Mouse (Mus musculus): ENCODE measurements around the gene Bloc1s4. TPM values are rescaled to one million over a fixed set of nuclear protein-coding genes. Genes with fewer than 3 reads are reported as not detected.

Bloc1s4 gene
- polyA plus RNA-seq, 1 experiment from 2014 or later, result 27.1 TPM

DNA sequence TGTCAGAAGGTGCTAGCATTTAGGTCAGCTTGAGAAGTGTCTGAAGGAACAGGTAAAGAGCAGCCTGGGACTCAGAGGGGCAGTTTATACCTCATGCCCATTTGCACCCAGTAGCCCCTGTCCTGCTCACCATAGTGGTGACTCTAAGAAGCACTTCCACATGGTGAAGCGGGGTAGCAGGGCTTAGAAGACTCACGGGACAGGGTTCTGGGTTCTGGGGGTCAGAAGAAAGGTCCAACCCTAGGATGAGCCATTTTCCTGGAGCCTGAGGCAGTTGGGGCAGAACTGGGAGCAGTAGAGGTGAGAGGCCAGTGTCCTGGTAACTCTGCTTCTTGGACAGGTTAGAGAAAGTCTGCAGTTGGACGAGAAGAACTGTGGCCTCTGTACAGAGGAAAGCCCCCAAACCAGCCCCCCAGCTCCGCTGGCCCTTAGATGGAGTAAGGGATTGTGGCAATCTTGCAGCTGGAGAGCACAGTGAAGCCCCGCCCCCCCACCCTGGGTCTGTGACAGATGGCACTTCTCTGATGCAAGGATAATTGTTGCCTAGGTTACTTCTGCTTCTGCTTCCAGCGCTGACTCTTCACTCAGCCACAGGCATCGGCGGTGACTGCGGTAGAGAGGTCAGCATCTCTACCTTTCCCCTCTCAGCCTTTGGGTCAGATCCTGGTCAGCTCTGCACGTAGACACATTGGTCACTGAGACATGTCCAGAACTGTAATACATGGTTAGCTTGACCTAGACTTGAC lies 18.7 kb upstream of the Bloc1s4 start:
- peaks cover 21% of the 10 kb centered on the region for H3K4me1 ChIP-seq
- H3K27me3 ChIP-seq (ENCODE audit: insufficient read depth, poor library complexity, severe bottlenecking), result 0 out of 2 replicates have a peak, but pooled peaks cover 7% of the 10 kb centered on the region
- no peaks in the 10 kb centered on the region for H3K36me3 ChIP-seq
- no peak overlapping the region for H3K27ac ChIP-seq
- H3K4me3 ChIP-seq, result no peak overlapping the region
- 33% methylated on average over 10 of the region's 10 CpGs for WGBS
- no peaks in the 10 kb centered on the region for H3K9me3 ChIP-seq
- DNase-seq (ENCODE audit: low spot score), result no peak

DNA sequence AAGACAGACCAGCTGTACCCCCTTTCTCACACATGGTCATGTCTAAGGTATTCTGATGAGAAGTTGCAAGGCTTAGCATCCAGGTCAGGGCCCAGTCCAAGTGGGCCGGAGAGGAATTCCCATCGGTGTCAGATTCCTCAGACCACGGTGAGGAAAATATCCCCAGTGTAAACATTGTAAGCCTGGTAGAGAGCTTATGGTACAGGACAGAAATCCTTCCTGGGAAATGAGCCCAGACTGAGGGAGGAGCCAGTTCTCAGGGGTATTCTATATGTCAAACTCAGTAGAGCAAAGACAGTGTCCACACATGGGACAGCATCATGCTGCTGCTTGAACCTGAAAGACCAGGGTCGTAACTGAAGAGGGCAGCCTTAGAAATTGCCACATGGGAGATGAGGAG lies 11.4 kb upstream of the Bloc1s4 start:
- Histone ChIP-seq H3K4me1 (0 out of 2 replicates have a peak, but pooled peaks cover 10% of the 10 kb centered on the region), H3K9me3 (no peaks in the 10 kb centered on the region), H3K27ac (no peak overlapping the region), H3K4me3 (no peak overlapping the region), H3K36me3 (no peaks in the 10 kb centered on the region), H3K27me3 (ENCODE audit: insufficient read depth, poor library complexity, severe bottlenecking) (0 out of 2 replicates have a peak, but pooled peaks cover 10% of the 10 kb centered on the region)
- WGBS, result 70% methylated on average over 4 of the region's 4 CpGs
- no peak for DNase-seq (ENCODE audit: low spot score)

DNA sequence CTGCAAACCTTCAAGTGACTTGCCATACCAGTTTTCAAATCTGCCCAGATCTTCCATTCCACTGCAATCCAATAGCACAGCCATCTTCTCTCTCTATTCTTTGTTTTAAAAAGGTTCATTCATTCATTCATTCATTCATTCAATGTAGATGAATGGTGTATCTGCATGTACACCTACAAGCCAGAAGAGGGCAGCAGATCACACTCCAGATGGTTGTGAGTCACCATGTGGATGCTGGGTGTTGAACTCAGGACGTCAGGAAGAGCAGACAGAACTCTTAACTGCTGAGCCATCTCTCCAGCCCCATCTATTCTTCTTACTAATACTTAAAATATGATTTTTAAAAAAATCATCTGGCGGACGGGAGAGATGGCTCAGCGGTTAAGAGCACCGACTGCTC lies 8.6 kb upstream of the Bloc1s4 start:
- 0 out of 2 replicates have a peak, but pooled peaks cover 6% of the 10 kb centered on the region for H3K27me3 ChIP-seq (ENCODE audit: insufficient read depth, poor library complexity, severe bottlenecking)
- no peak overlapping the region for H3K4me3 ChIP-seq
- no peak overlapping the region for H3K27ac ChIP-seq
- H3K36me3 ChIP-seq, result no peaks in the 10 kb centered on the region
- WGBS, result 67% methylated on average over 5 of the region's 5 CpGs
- H3K4me1 ChIP-seq, result 0 out of 2 replicates have a peak, but pooled peaks cover 2% of the 10 kb centered on the region
- DNase-seq (ENCODE audit: low spot score), result no peak
- no peaks in the 10 kb centered on the region for H3K9me3 ChIP-seq

DNA sequence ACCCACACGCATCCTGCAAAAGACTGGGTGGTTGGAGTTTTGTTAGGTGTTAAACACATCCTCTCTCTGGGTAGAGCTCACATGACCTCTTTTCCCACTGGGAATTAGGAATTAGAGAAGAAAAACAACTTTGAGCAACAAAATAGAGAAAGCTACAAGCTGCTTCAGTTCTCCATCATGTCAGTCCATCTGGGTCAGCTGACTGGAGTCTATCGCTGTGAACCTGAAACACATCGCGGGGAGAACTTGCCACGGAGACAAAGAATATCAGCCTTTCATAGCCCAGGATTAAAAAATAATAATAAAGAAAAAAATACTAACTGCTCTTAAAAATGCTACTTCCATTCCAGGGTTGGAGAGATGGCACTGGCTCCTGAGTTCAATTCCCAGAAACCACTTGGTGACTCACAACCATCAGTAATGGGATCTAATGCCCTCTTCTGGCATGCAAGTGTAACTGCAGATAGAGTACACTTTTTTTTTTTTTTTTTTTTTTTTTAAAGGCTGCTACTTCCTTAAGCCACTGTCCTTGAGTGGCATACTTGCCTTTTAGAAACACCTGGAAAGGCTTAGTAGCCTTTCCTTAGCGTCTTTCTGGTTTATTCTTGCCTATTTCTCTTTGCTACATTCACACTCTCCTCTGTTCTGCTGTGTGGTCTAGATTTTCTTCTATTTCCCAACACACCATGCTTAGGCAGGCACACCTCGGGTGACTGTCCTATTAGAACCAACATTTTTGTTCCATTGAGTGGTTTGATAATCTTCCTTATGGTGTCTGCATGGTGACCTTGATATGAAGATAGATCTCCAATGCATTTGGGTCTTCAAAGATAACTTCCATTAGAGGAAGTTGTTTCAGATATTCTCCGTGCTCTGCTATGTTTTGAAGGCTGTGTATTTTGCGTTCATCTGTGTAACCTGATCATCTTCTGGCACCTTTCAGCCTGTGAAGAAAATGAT lies 1.9 kb upstream of the Bloc1s4 start:
- no peak for DNase-seq (ENCODE audit: low spot score)
- no peaks in the 10 kb centered on the region for H3K27me3 ChIP-seq (ENCODE audit: insufficient read depth, poor library complexity, severe bottlenecking)
- H3K27ac ChIP-seq, result no peak overlapping the region
- H3K36me3 ChIP-seq, result no peaks in the 10 kb centered on the region
- peaks cover 19% of the 10 kb centered on the region for H3K4me1 ChIP-seq
- H3K4me3 ChIP-seq, result no peak overlapping the region
- no peaks in the 10 kb centered on the region for H3K9me3 ChIP-seq
- WGBS, result 71% methylated on average over 9 of the region's 9 CpGs

DNA sequence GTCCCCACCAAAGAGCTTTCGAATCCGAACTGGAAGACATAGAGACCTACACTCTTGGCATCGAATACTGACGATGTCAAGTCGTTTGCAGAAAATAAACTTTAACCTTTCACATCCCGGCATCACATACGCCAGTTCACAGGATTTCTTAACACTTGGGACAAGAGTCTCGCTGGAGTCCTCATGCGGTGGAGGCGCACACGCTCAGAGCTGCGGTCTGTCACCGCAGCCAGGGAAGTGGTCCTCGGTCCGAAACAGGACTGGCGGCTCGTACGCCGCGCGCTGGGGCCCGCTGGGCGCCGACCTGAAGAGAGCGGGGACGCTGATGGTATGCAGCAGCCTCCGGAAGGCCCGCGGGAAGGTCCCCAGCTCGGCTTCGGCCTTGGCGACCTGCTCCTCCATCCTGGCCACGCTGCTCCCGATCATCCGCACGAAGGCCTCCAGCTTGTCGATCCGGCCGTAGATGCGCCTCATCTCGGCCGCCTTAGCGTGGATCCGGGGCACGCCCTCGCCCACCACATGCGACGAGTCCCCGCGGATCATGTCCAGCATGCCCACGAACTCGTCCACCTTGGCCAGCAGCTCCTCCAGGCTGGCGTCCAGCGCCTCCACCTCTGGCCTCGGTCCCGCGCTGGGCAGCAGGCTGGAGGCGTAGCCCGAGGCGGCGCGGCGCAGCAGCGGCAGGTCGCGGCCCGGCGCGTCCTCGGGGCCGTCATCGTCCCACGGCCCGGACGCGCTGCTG lies 485 bp downstream of the Bloc1s4 start:
- Histone ChIP-seq H3K27ac (peak overlapping the region; percentile 92), H3K4me3 (peak overlapping the region; percentile 99), H3K27me3 (ENCODE audit: insufficient read depth, poor library complexity, severe bottlenecking) (no peaks in the 10 kb centered on the region), H3K4me1 (peaks cover 19% of the 10 kb centered on the region), H3K36me3 (no peaks in the 10 kb centered on the region), H3K9me3 (no peaks in the 10 kb centered on the region)
- WGBS, result 2% methylated on average over 76 of the region's 76 CpGs
- DNase-seq (ENCODE audit: low spot score), result peak; percentile 79

DNA sequence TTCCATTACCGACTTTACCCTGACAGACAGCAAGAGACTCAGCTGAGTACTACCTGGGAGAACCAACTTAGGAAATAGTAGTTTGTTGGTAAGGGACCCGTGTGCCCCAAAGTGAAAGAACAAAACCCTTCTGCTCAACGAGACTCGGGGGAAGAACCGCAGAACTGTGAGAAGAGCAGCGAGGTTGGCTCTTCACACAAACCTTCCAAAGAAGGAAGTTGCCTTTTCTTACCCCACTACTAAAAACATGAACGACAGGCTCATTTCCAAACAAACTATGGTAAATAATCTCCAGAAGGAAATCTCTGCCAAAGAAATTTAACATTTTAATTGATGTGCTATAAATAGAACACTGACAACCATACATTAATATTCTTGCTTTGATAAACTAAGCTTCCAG lies 1.4 kb downstream of the Bloc1s4 start:
- WGBS, result 78% methylated on average over 7 of the region's 7 CpGs
- Histone ChIP-seq H3K4me1 (peaks cover 19% of the 10 kb centered on the region), H3K27ac (no peak overlapping the region), H3K27me3 (ENCODE audit: insufficient read depth, poor library complexity, severe bottlenecking) (no peaks in the 10 kb centered on the region), H3K4me3 (peak overlapping the region; percentile 99; the same call in 1 of the 2 replicates), H3K36me3 (no peaks in the 10 kb centered on the region), H3K9me3 (no peaks in the 10 kb centered on the region)
- DNase-seq (ENCODE audit: low spot score), result no peak

DNA sequence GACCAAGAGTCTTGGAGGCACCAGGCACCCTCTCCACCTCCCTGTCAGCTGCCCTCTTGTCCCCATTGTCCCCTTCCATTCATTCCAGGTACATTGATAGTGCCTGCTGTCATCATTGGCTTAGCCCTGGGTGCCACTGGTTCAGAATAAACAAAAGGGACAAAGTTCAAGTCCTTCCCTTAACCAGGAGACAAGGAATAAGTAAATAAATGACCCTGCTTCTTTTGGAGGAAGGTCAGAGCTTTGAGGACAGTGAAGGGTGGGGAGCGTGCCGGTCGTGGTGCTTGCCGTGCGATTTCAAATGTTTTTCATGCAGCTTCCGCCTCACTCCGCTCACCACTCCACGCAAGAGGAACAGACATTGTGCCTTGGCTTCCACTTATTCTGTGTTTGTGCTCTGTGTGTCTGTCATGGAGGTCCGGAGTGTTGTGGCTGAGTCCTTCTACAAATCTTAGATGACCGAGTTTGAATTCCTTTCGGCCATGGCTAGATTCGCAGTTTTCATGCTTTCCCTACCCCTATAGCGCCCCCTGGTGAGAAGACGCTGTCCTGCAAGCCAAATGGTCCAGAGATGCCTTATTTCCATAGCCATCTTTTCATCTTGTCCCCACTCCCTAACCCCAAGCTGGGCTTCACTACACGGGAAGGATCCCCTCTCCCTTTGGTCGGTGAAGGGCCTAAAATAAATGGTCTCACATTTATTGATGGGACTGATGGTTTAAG lies 6.2 kb downstream of the Bloc1s4 start:
- DNase-seq (ENCODE audit: low spot score), result peak; percentile 87
- Histone ChIP-seq H3K27ac (no peak overlapping the region), H3K27me3 (ENCODE audit: insufficient read depth, poor library complexity, severe bottlenecking) (no peaks in the 10 kb centered on the region), H3K9me3 (no peaks in the 10 kb centered on the region), H3K36me3 (no peaks in the 10 kb centered on the region), H3K4me1 (peaks cover 31% of the 10 kb centered on the region), H3K4me3 (peak overlapping the region; percentile 36; the same call in 1 of the 2 replicates)
- 38% methylated on average over 16 of the region's 16 CpGs for WGBS

DNA sequence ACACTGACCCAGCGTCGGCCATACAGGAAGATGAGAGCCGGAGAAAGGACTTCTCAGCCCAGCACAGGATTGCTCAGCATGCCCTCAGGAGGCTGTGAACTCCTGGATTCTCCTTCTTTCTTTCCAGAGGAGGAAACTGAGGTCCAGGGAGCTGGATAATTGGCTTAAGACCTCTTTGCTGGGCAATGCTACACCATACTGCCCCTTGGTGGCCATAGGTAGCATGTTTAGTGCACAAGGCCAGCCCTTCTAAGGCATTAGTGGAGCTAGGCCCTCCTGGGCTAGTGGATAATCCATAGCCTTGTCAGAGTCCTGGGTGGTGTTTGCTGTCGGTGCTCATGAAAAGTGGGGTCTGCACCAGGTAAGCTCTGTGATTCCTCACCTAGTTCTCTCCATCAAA lies 8.6 kb downstream of the Bloc1s4 start:
- DNase-seq (ENCODE audit: low spot score), result no peak
- H3K27ac ChIP-seq, result peak overlapping the region; percentile 43; the same call in 1 of the 2 replicates
- H3K9me3 ChIP-seq, result no peaks in the 10 kb centered on the region
- H3K27me3 ChIP-seq (ENCODE audit: insufficient read depth, poor library complexity, severe bottlenecking), result no peaks in the 10 kb centered on the region
- H3K36me3 ChIP-seq, result no peaks in the 10 kb centered on the region
- WGBS, result 57% methylated on average over 4 of the region's 4 CpGs
- no peak overlapping the region for H3K4me3 ChIP-seq
- peaks cover 30% of the 10 kb centered on the region for H3K4me1 ChIP-seq

DNA sequence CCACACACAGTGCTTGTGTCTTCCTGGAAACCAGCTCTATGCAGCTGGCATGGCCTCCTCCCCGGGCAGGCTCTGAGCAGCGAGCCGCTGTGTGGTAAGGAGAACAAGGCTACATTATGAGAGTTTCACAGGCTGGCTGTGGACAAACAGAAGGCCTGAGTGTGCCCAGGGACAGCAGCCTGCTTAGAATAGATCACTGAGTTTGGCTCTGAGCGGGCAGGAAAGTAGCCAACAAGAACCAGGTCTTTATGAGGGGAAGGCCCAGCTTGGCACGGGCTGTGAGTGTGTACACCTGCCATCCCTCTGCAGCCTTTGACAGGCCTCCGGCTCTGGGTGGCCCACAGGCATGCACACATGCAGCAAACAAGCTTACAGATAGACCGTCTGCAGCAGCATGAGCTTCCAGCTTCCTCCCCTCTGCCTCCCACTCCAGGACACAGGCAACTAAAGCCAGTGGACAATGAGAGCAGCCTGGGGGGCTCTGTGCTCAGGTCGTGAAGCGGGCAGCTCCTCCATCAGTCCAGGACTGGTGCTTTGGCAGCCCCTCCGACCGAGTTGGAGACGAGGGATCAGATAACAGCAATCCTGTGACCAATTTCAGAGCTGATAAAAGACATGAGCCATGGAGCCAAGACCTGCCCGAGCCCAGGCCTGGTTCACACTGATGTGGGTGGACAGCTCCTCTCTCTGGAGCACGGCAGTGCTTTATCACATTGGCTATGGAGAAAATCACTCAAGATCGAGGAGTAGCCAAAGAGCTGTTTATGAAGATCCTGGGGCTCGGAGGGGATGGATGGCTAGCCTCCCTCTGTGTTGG lies 9.4 kb downstream of the Bloc1s4 start:
- H3K27ac ChIP-seq, result peak overlapping the region; percentile 43; the same call in 1 of the 2 replicates
- no peak overlapping the region for H3K4me3 ChIP-seq
- no peaks in the 10 kb centered on the region for H3K9me3 ChIP-seq
- DNase-seq (ENCODE audit: low spot score), result no peak
- no peaks in the 10 kb centered on the region for H3K27me3 ChIP-seq (ENCODE audit: insufficient read depth, poor library complexity, severe bottlenecking)
- WGBS, result 59% methylated on average over 16 of the region's 16 CpGs
- H3K4me1 ChIP-seq, result peaks cover 30% of the 10 kb centered on the region
- no peaks in the 10 kb centered on the region for H3K36me3 ChIP-seq

DNA sequence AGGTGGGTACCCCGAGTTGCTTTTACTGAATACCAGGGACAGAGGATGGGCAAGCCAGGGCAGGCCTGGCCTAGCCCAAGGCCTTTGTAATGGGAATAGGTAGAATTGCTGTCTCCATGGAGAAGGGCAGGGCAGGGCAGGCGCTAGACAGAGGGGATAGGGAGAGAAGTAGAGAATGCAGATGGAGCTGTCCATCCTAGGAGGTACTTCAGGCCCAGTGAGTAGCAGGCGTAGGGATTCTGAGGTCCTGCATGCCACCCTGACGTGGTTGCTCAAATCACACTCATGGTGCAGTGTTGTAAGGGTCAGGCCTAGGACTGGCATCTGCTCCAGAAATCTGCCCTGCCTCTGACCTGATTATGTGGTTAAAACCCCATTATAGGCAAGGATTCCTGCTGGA lies 10.7 kb downstream of the Bloc1s4 start:
- no peaks in the 10 kb centered on the region for H3K27me3 ChIP-seq (ENCODE audit: insufficient read depth, poor library complexity, severe bottlenecking)
- H3K9me3 ChIP-seq, result no peaks in the 10 kb centered on the region
- H3K36me3 ChIP-seq, result no peaks in the 10 kb centered on the region
- no peak overlapping the region for H3K4me3 ChIP-seq
- 63% methylated on average over 4 of the region's 4 CpGs for WGBS
- no peak for DNase-seq (ENCODE audit: low spot score)
- H3K27ac ChIP-seq, result 0 out of 2 replicates have a peak overlapping the region, but pooled peaks have one; percentile 6
- H3K4me1 ChIP-seq, result peaks cover 30% of the 10 kb centered on the region

DNA sequence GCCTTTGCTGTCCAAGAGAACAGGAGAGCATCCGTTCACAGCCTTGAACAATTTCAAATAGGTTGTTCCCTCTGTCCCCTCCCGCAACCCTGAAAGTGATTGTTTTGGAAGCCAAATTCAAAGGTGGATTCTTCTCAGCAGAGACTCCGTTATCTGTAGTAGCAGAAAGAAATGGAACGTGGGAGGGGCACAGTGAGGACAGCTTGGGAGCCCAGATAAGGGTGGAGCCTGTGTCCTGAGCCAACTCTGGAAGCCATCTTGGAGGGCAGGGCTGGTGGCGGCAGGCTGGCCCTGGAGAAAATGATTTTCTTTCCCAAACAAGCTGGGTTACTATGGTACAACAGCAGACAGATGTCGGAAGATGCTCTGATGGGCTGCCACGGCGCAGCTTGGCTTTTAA lies 12.4 kb downstream of the Bloc1s4 start:
- Histone ChIP-seq H3K27me3 (ENCODE audit: insufficient read depth, poor library complexity, severe bottlenecking) (no peaks in the 10 kb centered on the region), H3K27ac (no peak overlapping the region)
- 63% methylated on average over 8 of the region's 8 CpGs for WGBS

More for the DNA sequence above, 12.4 kb downstream of the Bloc1s4 start:
- Histone ChIP-seq H3K4me1 (peaks cover 44% of the 10 kb centered on the region), H3K36me3 (no peaks in the 10 kb centered on the region), H3K9me3 (no peaks in the 10 kb centered on the region), H3K4me3 (no peak overlapping the region)
- peak; percentile 92 for DNase-seq (ENCODE audit: low spot score)

Measured in heart, embryonic 10.5 days (tissue).